Mouse (Mus musculus): ENCODE measurements around the gene Brsk2. TPM values are rescaled to one million over a fixed set of nuclear protein-coding genes. Genes with fewer than 3 reads are reported as not detected.

Brsk2 gene
- polyA plus RNA-seq, 1 experiment from 2014 or later, result 0.60 TPM

DNA sequence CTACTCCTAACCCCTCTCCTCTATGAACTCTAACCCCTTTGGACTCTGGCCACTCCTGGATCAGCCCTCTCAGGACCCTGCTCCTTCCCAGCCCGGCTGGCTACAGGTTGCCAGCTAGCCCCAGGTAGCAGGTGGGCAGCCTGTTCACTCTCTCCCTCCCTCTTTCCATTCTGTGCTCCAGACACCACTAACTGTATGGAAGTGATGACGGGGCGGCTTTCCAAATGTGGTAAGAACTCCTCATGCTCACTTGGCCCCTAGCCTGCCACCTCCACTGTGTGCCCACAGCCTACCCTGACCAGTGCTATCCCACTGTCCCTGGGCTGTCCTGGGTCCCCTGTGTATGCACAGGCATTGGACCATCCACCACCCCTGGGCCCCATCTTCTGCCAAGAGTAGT is 51.1 kb downstream of the Brsk2 start:
- Histone ChIP-seq H3K4me1 (replicated peaks; ENCODE audit: control insufficient read depth, insufficient read depth, low read length) (no peaks in the 10 kb centered on the region), H3K36me3 (ENCODE audit: control insufficient read depth, insufficient read depth, low read length) (no peaks in the 10 kb centered on the region), H3K9ac (ENCODE audit: low read length) (no peak overlapping the region), H3K27ac (ENCODE audit: low read length) (no peak overlapping the region), H3K27me3 (ENCODE audit: control insufficient read depth, insufficient read depth, low read depth, low read length) (no peaks in the 10 kb centered on the region), H3K9me3 (ENCODE audit: control insufficient read depth, low read length) (no peaks in the 10 kb centered on the region), H3K4me3 (ENCODE audit: low read length) (no peak overlapping the region), H3K4me2 (ENCODE audit: low read depth, low read length) (no peak overlapping the region)
- 86% methylated on average over 3 of the region's 3 CpGs for WGBS
- no peak for ATAC-seq (ENCODE audit: low read depth)

DNA sequence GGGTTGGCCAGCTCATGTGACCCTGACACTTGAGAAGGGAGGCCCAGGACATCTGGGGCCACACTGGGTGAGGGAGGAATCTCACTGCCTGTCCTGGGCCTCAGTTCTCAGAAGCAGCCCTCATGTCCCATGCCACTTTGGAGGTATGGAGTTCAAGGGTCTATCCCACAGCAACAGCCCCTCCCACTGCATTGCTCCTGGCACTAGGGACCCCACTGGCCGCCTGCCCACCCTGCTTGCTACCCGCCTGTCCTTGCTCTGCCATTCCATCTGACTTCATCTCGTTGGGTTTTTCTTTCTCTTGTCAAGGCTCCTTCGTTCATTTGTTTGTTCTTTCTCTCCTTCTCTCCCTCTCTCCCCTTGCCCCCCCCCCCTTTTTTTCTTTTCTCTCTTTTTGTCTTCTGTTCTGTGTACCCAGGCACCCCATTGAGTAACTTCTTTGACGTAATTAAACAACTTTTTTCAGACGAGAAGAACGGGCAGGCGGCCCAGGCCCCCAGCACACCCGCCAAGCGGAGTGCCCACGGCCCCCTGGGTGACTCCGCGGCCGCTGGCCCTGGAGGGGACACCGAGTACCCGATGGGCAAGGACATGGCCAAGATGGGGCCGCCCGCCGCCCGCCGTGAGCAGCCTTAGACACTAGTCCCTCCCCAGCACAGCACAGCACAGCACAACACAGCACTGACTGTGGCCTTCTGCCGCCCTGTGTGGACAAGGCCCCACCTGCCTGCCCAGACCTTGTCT is 52.2 kb downstream of the Brsk2 start:
- Histone ChIP-seq H3K27ac (ENCODE audit: low read length) (no peak overlapping the region), H3K9me3 (ENCODE audit: control insufficient read depth, low read length) (no peaks in the 10 kb centered on the region), H3K4me1 (replicated peaks; ENCODE audit: control insufficient read depth, insufficient read depth, low read length) (no peaks in the 10 kb centered on the region), H3K27me3 (ENCODE audit: control insufficient read depth, insufficient read depth, low read depth, low read length) (no peaks in the 10 kb centered on the region), H3K9ac (ENCODE audit: low read length) (no peak overlapping the region), H3K4me3 (ENCODE audit: low read length) (no peak overlapping the region), H3K36me3 (ENCODE audit: control insufficient read depth, insufficient read depth, low read length) (no peaks in the 10 kb centered on the region), H3K4me2 (ENCODE audit: low read depth, low read length) (no peak overlapping the region)
- 69% methylated on average over 22 of the region's 22 CpGs for WGBS
- ATAC-seq (ENCODE audit: low read depth), result peak; percentile 29; the same call in 1 of the 2 replicates

DNA sequence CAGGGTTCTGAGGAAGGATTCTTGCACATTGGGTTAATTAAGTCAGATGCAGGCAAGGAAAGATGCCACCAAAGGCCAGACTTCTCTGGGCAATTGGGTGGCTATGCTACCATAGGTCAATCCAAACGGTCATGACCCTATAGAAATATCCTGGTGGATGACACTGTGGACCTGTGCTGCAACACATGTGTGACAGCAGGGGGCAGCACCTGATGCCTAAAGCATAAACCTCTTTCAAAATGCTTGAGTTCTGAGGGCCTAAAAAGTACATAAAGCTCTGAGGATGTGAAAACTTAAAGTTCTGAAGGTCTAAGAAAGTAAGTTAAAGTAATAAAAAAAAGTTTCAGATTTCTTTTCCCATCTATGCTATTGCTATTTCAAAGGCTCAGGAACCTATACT is 67.0 kb downstream of the Brsk2 start:
- Histone ChIP-seq H3K36me3 (ENCODE audit: control insufficient read depth, insufficient read depth, low read length) (peaks cover 10% of the 10 kb centered on the region; the same call in 1 of the 2 replicates), H3K27ac (ENCODE audit: low read length) (no peak overlapping the region), H3K4me3 (ENCODE audit: low read length) (no peak overlapping the region), H3K27me3 (ENCODE audit: control insufficient read depth, insufficient read depth, low read depth, low read length) (no peaks in the 10 kb centered on the region), H3K4me2 (ENCODE audit: low read depth, low read length) (no peak overlapping the region), H3K4me1 (replicated peaks; ENCODE audit: control insufficient read depth, insufficient read depth, low read length) (peaks cover 13% of the 10 kb centered on the region; the same call in 1 of the 2 replicates), H3K9me3 (ENCODE audit: control insufficient read depth, low read length) (no peaks in the 10 kb centered on the region), H3K9ac (ENCODE audit: low read length) (no peak overlapping the region)
- 37% methylated on average over 1 of the region's 1 CpGs for WGBS
- 0 out of 2 replicates have a peak, but pooled peaks have one; percentile 36 for ATAC-seq (ENCODE audit: low read depth)

DNA sequence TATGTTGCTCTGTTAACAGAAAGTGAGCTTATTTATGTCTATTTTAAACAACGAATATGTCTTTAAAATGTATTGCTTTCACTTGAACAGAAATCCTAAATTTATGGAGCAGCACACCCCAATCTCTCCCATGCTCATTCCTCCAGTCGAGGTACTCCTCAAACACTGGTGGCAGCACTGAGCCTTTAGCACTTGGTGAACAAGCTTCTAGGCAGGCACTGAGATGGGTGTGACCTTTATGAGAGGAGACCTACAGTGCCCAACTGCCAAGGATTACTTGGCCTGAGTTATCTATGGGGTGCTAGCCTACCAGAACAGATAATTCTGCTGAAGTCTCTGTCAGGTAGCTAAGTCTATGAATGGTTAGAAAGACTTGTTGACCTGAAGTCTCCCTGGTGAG is 70.1 kb downstream of the Brsk2 start:
- no peak for ATAC-seq (ENCODE audit: low read depth)
- peaks cover 6% of the 10 kb centered on the region; the same call in 1 of the 2 replicates for H3K36me3 ChIP-seq (ENCODE audit: control insufficient read depth, insufficient read depth, low read length)
- H3K27me3 ChIP-seq (ENCODE audit: control insufficient read depth, insufficient read depth, low read depth, low read length), result no peaks in the 10 kb centered on the region
- no peak overlapping the region for H3K27ac ChIP-seq (ENCODE audit: low read length)
- H3K4me1 ChIP-seq (replicated peaks; ENCODE audit: control insufficient read depth, insufficient read depth, low read length), result peaks cover 13% of the 10 kb centered on the region; the same call in 1 of the 2 replicates
- no peak overlapping the region for H3K4me2 ChIP-seq (ENCODE audit: low read depth, low read length)
- H3K9me3 ChIP-seq (ENCODE audit: control insufficient read depth, low read length), result no peaks in the 10 kb centered on the region
- no peak overlapping the region for H3K9ac ChIP-seq (ENCODE audit: low read length)
- WGBS, result 48% methylated on average over 2 of the region's 2 CpGs
- H3K4me3 ChIP-seq (ENCODE audit: low read length), result no peak overlapping the region

DNA sequence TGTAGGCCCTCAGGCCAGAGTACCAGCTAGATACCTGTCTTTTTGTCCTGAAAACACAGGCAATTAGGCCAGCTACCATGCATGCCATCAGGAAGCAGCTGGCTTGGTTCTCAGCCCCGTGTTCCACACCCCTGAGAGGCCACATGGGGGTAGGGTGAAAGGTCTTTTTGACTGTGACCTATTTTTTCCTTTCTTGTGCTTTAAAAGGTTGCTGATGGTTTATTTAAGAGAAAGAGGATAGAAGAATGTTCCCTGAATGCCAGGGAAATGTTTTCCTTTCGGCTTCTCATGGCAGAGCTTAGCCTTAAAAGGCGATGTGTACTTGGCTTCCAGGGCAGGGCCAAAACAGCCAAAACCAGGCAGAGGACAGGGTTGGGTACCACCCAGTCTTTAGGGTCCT is 71.3 kb downstream of the Brsk2 start:
- H3K27ac ChIP-seq (ENCODE audit: low read length), result peak overlapping the region; percentile 52
- no peak overlapping the region for H3K4me2 ChIP-seq (ENCODE audit: low read depth, low read length)
- no peak overlapping the region for H3K4me3 ChIP-seq (ENCODE audit: low read length)
- H3K36me3 ChIP-seq (ENCODE audit: control insufficient read depth, insufficient read depth, low read length), result no peaks in the 10 kb centered on the region
- no peak for ATAC-seq (ENCODE audit: low read depth)
- WGBS, result 44% methylated on average over 3 of the region's 3 CpGs
- no peaks in the 10 kb centered on the region for H3K27me3 ChIP-seq (ENCODE audit: control insufficient read depth, insufficient read depth, low read depth, low read length)
- H3K9me3 ChIP-seq (ENCODE audit: control insufficient read depth, low read length), result no peaks in the 10 kb centered on the region
- H3K4me1 ChIP-seq (replicated peaks; ENCODE audit: control insufficient read depth, insufficient read depth, low read length), result peaks cover 22% of the 10 kb centered on the region
- no peak overlapping the region for H3K9ac ChIP-seq (ENCODE audit: low read length)

DNA sequence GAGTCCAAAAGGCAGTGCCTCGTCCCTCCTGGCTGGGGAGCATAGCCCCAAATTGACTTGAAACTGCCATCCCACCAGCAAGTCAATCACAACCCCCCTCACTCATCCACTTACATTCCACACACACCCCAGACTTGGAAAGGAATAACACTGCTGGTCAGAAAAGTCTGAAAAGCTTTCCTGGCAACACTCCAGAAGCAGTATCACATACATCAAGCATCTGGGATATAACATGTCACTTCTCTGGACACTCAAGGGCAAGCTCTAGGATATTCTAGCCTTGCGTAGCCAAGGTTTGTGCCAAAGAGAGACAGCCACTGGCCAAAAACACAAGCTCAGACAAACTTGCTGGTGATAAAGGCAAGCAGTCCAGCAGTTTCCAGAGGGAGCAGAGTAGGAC is 75.6 kb downstream of the Brsk2 start:
- Histone ChIP-seq H3K4me2 (ENCODE audit: low read depth, low read length) (no peak overlapping the region), H3K9me3 (ENCODE audit: control insufficient read depth, low read length) (no peaks in the 10 kb centered on the region), H3K4me1 (replicated peaks; ENCODE audit: control insufficient read depth, insufficient read depth, low read length) (peaks cover 27% of the 10 kb centered on the region), H3K36me3 (ENCODE audit: control insufficient read depth, insufficient read depth, low read length) (no peaks in the 10 kb centered on the region), H3K27ac (ENCODE audit: low read length) (peak overlapping the region; percentile 28), H3K27me3 (ENCODE audit: control insufficient read depth, insufficient read depth, low read depth, low read length) (no peaks in the 10 kb centered on the region), H3K9ac (ENCODE audit: low read length) (no peak overlapping the region), H3K4me3 (ENCODE audit: low read length) (no peak overlapping the region)
- WGBS, result 29% methylated on average over 2 of the region's 2 CpGs
- ATAC-seq (ENCODE audit: low read depth), result peak; percentile 73

DNA sequence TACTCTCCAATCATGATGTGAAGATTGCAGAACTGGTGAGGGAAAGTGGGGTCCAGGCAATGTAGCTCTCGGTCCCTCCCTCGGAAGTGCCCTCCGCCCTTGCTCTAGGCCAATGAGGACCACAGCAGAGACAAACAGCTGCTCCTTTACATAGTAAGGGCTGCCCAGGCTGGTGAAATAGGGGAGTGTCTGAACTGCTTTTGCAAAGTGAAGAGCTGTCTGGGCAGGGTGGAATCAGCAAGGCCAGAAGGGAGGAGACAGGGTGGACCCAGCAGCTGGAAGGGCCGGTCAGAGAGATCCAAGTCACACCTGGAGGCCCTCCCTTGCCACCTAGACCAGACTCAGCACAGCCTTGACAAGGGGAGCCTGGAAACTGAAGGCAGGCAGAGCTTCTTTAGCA is 76.4 kb downstream of the Brsk2 start:
- no peak overlapping the region for H3K4me3 ChIP-seq (ENCODE audit: low read length)
- 56% methylated on average over 4 of the region's 4 CpGs for WGBS
- peak; percentile 53 for ATAC-seq (ENCODE audit: low read depth)
- peaks cover 24% of the 10 kb centered on the region for H3K4me1 ChIP-seq (replicated peaks; ENCODE audit: control insufficient read depth, insufficient read depth, low read length)
- H3K27ac ChIP-seq (ENCODE audit: low read length), result peak overlapping the region; percentile 28
- H3K27me3 ChIP-seq (ENCODE audit: control insufficient read depth, insufficient read depth, low read depth, low read length), result no peaks in the 10 kb centered on the region
- no peak overlapping the region for H3K9ac ChIP-seq (ENCODE audit: low read length)
- H3K4me2 ChIP-seq (ENCODE audit: low read depth, low read length), result no peak overlapping the region
- H3K9me3 ChIP-seq (ENCODE audit: control insufficient read depth, low read length), result no peaks in the 10 kb centered on the region
- H3K36me3 ChIP-seq (ENCODE audit: control insufficient read depth, insufficient read depth, low read length), result no peaks in the 10 kb centered on the region

DNA sequence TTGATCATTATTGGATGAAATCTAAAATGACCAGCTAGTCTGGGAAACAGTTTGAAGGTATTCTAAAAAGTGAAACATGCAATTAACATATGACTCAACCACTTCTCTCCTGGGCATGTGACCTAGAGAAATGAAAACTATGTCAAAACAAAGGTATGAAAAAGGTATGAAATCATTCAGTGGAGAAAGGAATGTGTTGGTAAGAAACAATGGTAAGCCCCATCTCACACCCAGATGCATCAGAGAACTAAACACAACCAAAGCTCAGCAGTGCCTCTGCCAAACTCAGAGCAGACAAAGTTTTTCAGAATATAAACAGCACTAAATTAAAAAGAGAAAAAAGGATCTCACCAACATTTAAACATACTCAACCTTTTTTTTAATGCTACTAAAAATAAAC is 80.5 kb downstream of the Brsk2 start:
- no peaks in the 10 kb centered on the region for H3K27me3 ChIP-seq (ENCODE audit: control insufficient read depth, insufficient read depth, low read depth, low read length)
- H3K27ac ChIP-seq (ENCODE audit: low read length), result no peak overlapping the region
- no peak overlapping the region for H3K4me3 ChIP-seq (ENCODE audit: low read length)
- no peak overlapping the region for H3K9ac ChIP-seq (ENCODE audit: low read length)
- no peaks in the 10 kb centered on the region for H3K36me3 ChIP-seq (ENCODE audit: control insufficient read depth, insufficient read depth, low read length)
- H3K4me2 ChIP-seq (ENCODE audit: low read depth, low read length), result no peak overlapping the region
- no peak for ATAC-seq (ENCODE audit: low read depth)
- peaks cover 31% of the 10 kb centered on the region for H3K4me1 ChIP-seq (replicated peaks; ENCODE audit: control insufficient read depth, insufficient read depth, low read length)
- H3K9me3 ChIP-seq (ENCODE audit: control insufficient read depth, low read length), result no peaks in the 10 kb centered on the region

DNA sequence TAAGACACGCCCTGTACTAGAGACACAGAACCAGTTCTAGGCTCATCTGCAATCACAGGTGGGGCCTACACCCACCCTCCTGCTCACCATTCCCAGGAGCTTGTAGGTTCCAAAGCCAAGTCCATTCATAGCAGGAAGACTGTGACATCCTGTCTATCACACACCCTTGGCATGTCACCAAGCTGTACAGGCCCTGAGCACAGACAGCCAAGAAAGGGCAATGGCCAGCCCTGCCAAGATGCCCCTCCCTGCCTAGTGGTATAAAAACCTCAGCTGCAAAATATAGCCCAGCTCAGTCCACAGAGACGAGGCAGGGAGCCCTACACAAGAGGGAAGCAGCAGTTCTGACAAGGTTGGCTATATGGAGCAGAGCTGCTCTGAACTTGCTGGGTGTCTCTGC is 84.6 kb downstream of the Brsk2 start:
- ATAC-seq (ENCODE audit: low read depth), result peak; percentile 71
- Histone ChIP-seq H3K4me3 (ENCODE audit: low read length) (no peak overlapping the region), H3K4me1 (replicated peaks; ENCODE audit: control insufficient read depth, insufficient read depth, low read length) (peaks cover 22% of the 10 kb centered on the region), H3K27me3 (ENCODE audit: control insufficient read depth, insufficient read depth, low read depth, low read length) (no peaks in the 10 kb centered on the region), H3K36me3 (ENCODE audit: control insufficient read depth, insufficient read depth, low read length) (no peaks in the 10 kb centered on the region), H3K27ac (ENCODE audit: low read length) (no peak overlapping the region), H3K4me2 (ENCODE audit: low read depth, low read length) (no peak overlapping the region), H3K9ac (ENCODE audit: low read length) (no peak overlapping the region), H3K9me3 (ENCODE audit: control insufficient read depth, low read length) (no peaks in the 10 kb centered on the region)
- WGBS, result 65% methylated on average over 2 of the region's 2 CpGs

Measured in lung, embryonic 16.5 days (tissue).